Mouse (Mus musculus) lung, embryonic 16.5 days (tissue): ENCODE data around the gene Mfsd1. TPM values are rescaled to one million over a fixed set of nuclear protein-coding genes. Genes with fewer than 3 reads are reported as not detected.

Experiments
- ATAC-seq: fragments of 200-750 bp; cut with Nextera tagmentation; 2 replicates; pipeline ENCODE4 v1.8.0; 2017; ENCODE audit warnings: low read depth, mild to moderate bottlenecking, moderate library complexity
- H3K27ac ChIP-seq: fragments of 300-500 bp; sonication (generic); 2 replicates; pipeline ENCODE4 v1.5.1; 2014; ENCODE audit warnings: mild to moderate bottlenecking, control low read depth, low read length
- H3K27me3 ChIP-seq: fragments of 300-500 bp; sonication (generic); 2 replicates; pipeline ENCODE4 v1.6.1; 2014; ENCODE audit warnings: low read depth, low read length, mixed read lengths; ENCODE audit not compliant: control insufficient read depth, insufficient read depth
- H3K36me3 ChIP-seq: fragments of 300-500 bp; sonication (generic); 2 replicates; pipeline ENCODE4 v1.6.1; 2014; ENCODE audit warnings: low read length; ENCODE audit not compliant: control insufficient read depth, insufficient read depth
- H3K4me1 ChIP-seq: fragments of 300-500 bp; sonication (generic); replicated peaks from 2 replicates; pipeline ENCODE4 v1.6.1; 2014; ENCODE audit warnings: low read length, mixed read lengths; ENCODE audit not compliant: control insufficient read depth, insufficient read depth
- H3K4me2 ChIP-seq: fragments of 300-500 bp; sonication (generic); 2 replicates; pipeline ENCODE4 v1.6.1; 2014; ENCODE audit warnings: low read depth, low read length, control low read depth
- H3K4me3 ChIP-seq: fragments of 300-500 bp; sonication (generic); 2 replicates; pipeline ENCODE4 v1.5.1; 2014; ENCODE audit warnings: mild to moderate bottlenecking, low read length, control low read depth
- H3K9ac ChIP-seq: fragments of 300-500 bp; sonication (generic); 2 replicates; pipeline ENCODE4 v1.6.1; 2014; ENCODE audit warnings: low read length, control low read depth
- H3K9me3 ChIP-seq: fragments of 300-500 bp; sonication (generic); 2 replicates; pipeline ENCODE4 v1.6.1; 2016; ENCODE audit warnings: low read length; ENCODE audit not compliant: control insufficient read depth
- WGBS: fragments of 180-500 bp; shearing (Covaris S2); extraction: QIAGEN DNeasy Blood & Tissue Kit; methylation state at CpG from one replicate; pipeline ENCODE4 v1.1.7; 2014; 5-methylcytosine and 5-hydroxymethylcytosine counted together
- polyA plus RNA-seq: library from polyadenylated mRNA; unstranded; fragments of >200 nt; fragmentation: Nextera tagmentation; extraction: Ambion mirVana; gene quantifications from 2 replicates; pipeline ENCODE4 v1.2.1, GENCODE M21; 2015

The Mfsd1 gene
- polyA plus RNA-seq: 54.5 and 55.5 TPM in 2 replicates

DNA sequence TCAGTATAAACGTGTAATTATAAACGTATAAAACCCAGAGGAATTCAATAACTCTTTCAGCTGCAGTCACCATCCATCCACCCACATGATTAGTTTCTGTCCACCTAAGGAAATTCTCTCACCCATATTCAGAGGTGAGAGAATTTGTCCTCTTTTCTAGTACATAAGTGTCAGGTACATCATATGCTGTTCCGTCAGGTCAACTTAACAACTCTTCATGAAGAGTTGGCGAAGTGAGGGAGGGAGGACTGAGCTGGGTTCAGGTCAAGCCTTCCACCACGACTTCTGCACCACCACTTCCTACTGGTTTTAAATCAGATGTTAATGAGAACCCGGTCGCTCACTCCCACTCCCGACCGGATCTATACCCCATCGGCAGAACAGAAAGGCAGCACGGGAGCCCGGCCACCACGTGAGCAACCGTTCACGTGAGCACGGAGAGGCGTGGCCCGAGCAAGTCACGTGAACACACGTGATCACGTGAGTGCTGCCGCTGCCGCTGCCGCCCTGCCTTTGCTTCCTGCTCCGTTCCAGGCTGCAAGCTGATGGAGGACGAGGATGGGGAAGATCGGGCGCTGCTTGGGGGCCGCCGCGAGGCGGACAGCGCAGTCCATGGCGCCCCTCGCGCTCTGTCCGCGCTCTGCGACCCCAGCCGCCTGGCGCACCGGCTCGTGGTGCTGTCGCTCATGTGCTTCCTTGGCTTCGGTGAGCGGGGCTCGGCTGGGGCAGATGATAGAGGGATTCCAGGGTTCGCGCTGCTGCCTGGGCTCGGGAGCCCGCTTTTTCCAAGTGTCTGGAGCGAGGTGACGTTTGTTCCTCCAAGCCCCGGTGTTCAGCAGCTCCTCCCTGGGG, at the start of gene Mfsd1:
Gene Mfsd1 (plus strand): TSS at position 469 of the 852 bp plus-strand sequence.
- 4% methylated on average over 54 of the region's 54 CpGs for WGBS

DNA sequence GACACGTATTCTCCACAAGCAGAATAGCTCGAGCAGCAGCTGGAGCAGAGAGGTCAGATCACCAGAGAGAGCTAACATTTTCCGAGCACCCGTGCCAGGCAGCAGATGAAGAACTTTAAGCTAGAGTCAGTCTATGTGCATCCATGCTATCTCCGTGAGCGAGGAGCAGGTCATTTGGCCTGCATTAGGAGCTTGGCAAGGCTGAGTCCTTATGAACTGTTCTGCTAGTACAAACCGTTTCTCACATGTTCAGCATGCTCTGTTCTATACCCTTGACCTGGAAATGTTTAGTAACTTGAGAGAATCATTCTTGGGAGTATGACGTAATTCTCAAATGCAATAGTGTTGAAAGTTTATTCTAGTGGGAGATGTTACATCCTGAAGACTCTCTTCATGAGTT, 38.9 kb upstream of the Mfsd1 start:
- Histone ChIP-seq H3K36me3 (no peaks in the 10 kb centered on the region), H3K27ac (no peak overlapping the region), H3K4me2 (no peak overlapping the region), H3K4me3 (no peak overlapping the region), H3K9me3 (no peaks in the 10 kb centered on the region), H3K9ac (no peak overlapping the region), H3K4me1 (no peaks in the 10 kb centered on the region), H3K27me3 (no peaks in the 10 kb centered on the region)
- WGBS: 55% methylated on average over 8 of the region's 8 CpGs
- no peak for ATAC-seq

More for the DNA sequence above, at the start of gene Mfsd1:
- Histone ChIP-seq H3K27me3 (no peaks in the 10 kb centered on the region), H3K36me3 (no peaks in the 10 kb centered on the region), H3K4me3 (peak within 1 kb of the TSS; percentile 82), H3K27ac (peak within 1 kb of the TSS; percentile 34; the same call in 1 of the 2 replicates), H3K9me3 (no peaks in the 10 kb centered on the region), H3K4me1 (peaks cover 7% of the 10 kb centered on the region), H3K4me2 (peak within 1 kb of the TSS; percentile 68), H3K9ac (peak within 1 kb of the TSS; percentile 80)
- peak; percentile 94 for ATAC-seq

DNA sequence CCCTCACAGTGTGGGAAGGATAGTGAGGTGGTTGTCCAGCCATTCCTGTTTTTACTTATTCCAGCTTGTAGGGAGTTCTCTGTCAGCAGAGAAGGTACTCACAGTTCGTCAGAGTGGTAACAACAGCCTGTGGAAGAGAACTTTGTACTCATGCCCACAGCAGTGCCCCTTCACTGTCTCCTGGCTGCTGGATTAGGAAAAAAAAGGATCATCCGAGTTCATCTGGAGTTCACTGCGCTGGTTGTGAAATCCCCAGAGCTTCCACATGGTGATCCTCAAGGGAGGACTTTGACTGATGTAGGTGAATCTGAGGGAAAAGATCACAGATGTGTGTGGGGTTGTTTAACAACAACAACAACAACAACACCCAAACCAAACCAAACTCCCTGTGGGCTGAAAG, 31.3 kb upstream of the Mfsd1 start:
- Histone ChIP-seq H3K4me2 (no peak overlapping the region), H3K27me3 (no peaks in the 10 kb centered on the region), H3K4me3 (no peak overlapping the region), H3K4me1 (no peaks in the 10 kb centered on the region), H3K27ac (no peak overlapping the region), H3K9me3 (no peaks in the 10 kb centered on the region), H3K36me3 (no peaks in the 10 kb centered on the region), H3K9ac (no peak overlapping the region)
- no peak for ATAC-seq
- 48% methylated on average over 3 of the region's 3 CpGs for WGBS

DNA sequence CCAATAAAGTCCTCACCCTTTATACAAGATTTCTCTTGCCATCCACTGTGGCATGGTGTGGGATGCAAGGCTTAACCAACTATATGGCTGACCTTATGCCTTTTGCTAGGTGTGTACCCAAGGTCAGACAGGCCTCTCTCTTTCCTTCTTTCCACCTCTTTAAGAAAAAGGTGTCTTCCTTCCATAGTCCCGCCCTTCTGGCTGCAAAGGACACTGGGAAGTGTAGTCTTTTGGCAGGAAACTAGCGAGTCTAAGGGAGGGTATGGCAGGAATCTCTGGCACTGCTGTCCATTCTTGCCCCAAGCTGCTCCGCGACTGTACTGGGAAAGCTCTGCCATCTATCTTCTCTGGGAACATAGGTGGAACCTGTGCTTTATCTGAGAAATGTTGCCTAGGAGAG, 29.3 kb upstream of the Mfsd1 start:
- H3K27me3 ChIP-seq: no peaks in the 10 kb centered on the region
- H3K4me2 ChIP-seq: no peak overlapping the region
- H3K4me3 ChIP-seq: no peak overlapping the region
- H3K36me3 ChIP-seq: no peaks in the 10 kb centered on the region
- no peak overlapping the region for H3K9ac ChIP-seq
- no peak for ATAC-seq
- H3K9me3 ChIP-seq: no peaks in the 10 kb centered on the region
- 36% methylated on average over 4 of the region's 4 CpGs for WGBS
- peaks cover 2% of the 10 kb centered on the region; the same call in 1 of the 2 replicates for H3K4me1 ChIP-seq
- no peak overlapping the region for H3K27ac ChIP-seq

DNA sequence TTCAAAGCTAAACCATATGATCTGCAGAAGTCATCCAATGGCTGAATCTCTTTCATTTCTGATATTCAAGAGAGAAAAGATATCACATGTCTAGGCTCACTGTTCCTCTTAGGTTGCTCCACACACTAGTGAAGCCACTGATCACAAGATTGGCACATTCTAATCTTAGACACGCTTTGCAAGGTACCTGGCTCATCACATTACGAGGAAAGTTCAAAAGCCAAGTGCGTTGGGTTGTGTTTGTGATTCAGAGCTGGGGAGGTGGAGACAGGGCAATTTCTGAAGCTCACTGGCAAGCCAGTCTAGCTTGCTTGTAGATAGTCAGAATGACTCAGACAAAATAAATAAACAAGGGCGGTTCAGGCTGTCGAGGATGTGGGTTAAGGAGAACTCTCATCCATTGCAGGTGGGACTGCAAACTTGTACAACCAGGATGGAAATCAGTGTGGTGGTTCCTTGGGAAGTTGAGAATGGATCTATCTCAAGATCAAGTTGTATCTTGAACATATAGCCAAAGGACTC, 28.6 kb upstream of the Mfsd1 start:
- H3K36me3 ChIP-seq: no peaks in the 10 kb centered on the region
- H3K4me3 ChIP-seq: no peak overlapping the region
- H3K9me3 ChIP-seq: no peaks in the 10 kb centered on the region
- H3K27ac ChIP-seq: no peak overlapping the region
- H3K27me3 ChIP-seq: no peaks in the 10 kb centered on the region
- peaks cover 2% of the 10 kb centered on the region; the same call in 1 of the 2 replicates for H3K4me1 ChIP-seq
- H3K4me2 ChIP-seq: no peak overlapping the region
- 60% methylated on average over 5 of the region's 5 CpGs for WGBS
- no peak for ATAC-seq
- no peak overlapping the region for H3K9ac ChIP-seq

DNA sequence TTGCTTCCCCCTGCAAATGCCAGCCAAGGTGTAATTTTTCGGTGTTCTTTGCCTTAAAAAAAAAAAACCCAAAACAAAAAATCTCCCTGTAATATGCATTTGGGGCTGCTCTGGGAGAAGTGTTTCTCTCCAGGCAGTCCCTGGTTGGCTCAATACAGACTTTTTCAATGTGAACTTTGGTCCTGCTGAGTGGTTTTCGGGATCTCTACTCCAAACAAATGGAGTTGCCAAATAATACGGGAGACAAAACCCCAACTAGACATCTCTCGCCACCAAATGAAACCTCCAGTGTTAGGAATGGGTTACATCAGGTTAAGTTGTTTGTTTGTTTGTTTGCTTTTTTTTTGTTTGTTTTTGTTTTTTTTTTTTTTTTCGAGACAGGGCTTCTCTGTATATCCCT, 27.3 kb upstream of the Mfsd1 start:
- Histone ChIP-seq H3K36me3 (no peaks in the 10 kb centered on the region), H3K9me3 (no peaks in the 10 kb centered on the region), H3K4me2 (no peak overlapping the region), H3K4me3 (no peak overlapping the region), H3K9ac (no peak overlapping the region), H3K27ac (no peak overlapping the region), H3K27me3 (no peaks in the 10 kb centered on the region), H3K4me1 (peaks cover 2% of the 10 kb centered on the region; the same call in 1 of the 2 replicates)
- ATAC-seq: no peak
- 74% methylated on average over 5 of the region's 5 CpGs for WGBS

DNA sequence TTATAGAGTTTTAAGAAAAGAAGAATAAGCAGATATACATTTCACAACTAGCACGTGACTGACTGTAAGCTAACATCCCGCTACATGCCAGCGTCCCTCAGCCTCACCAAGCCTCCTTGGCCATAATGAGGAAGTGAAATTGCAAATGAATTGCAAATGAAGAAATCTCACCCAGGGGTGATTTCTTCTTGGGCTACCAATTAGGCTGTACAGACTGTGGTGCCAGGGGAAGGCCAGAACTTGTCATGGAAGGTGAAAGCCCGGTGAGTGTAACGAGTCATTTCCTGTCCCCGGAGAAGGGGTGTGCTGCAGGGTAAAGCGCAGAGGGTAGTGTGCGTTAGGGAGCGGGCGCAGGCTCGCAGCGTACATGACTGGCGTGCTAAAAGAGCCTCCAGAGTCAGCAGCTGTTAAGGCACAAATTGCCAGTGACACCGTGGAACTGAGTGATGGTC, 25.3 kb upstream of the Mfsd1 start:
- Histone ChIP-seq H3K27ac (no peak overlapping the region), H3K36me3 (no peaks in the 10 kb centered on the region), H3K4me2 (peak overlapping the region; percentile 46), H3K4me1 (peaks cover 2% of the 10 kb centered on the region; the same call in 1 of the 2 replicates), H3K27me3 (no peaks in the 10 kb centered on the region), H3K9me3 (no peaks in the 10 kb centered on the region), H3K9ac (no peak overlapping the region), H3K4me3 (peak overlapping the region; percentile 20)
- 39% methylated on average over 14 of the region's 14 CpGs for WGBS
- peak; percentile 34; the same call in 1 of the 2 replicates for ATAC-seq

DNA sequence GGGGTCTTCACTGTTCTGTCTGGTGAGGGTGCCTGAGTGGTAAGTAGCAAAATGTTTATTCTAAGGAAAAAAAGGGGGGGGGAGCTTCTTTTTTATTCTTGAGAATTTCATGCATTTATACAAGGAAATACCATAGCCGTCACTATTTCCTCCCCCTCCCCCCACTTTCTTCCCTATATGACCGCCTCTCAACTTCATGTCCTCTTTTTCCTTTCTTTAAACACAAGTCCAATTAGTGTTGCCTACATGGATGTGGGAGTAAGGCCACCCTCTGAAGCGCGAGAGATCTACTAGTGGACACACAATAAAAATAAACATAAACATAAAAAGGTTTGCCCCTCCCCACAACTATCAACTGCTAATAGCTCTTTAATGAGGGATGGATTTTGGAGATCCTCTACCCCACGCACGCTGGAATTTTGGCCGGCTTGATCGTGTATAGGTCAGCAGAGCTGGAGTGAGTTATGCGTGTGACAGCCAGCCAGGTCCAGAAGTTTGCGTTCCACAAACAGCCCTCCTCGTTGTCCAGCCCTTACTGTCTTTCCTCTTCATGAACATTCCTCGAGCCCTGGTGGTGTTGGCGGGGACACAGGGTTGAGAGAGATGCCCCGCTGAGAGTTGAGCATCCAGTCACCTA, 24.7 kb upstream of the Mfsd1 start:
- peak overlapping the region; percentile 46 for H3K4me2 ChIP-seq
- 59% methylated on average over 14 of the region's 14 CpGs for WGBS

DNA sequence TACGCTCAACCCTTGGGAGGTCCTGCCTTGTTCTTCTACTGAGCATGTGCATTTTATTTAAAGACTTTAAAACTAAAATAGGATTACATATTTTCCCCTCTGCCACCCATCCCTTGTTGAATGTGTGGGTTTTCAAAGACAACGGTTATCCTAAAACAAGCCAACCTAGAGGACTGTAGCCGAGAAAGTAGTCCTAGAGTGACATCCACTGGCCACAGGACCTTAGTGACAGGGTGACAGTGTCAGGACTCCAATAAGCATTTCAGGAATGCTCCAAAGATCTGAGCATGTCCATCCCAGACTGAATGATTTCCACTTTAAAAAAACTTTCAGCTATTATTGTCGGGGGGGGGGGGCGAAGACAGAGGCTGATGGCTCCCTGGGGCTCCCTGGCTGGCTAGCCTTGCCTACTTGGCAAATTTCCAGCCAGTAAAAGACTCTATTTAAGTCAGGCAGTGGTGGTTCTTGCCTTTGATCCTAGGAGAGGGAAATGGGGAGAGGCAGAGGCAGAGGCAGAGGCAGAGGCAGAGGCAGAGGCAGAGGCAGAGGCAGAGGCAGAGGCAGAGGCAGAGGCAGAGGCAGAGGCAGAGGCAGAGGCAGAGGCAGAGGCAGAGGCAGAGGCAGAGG, 17.7 kb upstream of the Mfsd1 start:
- Histone ChIP-seq H3K27me3 (no peaks in the 10 kb centered on the region), H3K4me2 (no peak overlapping the region), H3K27ac (no peak overlapping the region), H3K36me3 (no peaks in the 10 kb centered on the region), H3K4me1 (0 out of 2 replicates have a peak, but pooled peaks cover 2% of the 10 kb centered on the region), H3K4me3 (no peak overlapping the region), H3K9ac (no peak overlapping the region), H3K9me3 (no peaks in the 10 kb centered on the region)
- no peak for ATAC-seq
- WGBS: 40% methylated on average over 5 of the region's 5 CpGs

More for the DNA sequence above, 24.7 kb upstream of the Mfsd1 start:
- H3K4me1 ChIP-seq: peaks cover 2% of the 10 kb centered on the region; the same call in 1 of the 2 replicates
- no peaks in the 10 kb centered on the region for H3K36me3 ChIP-seq
- no peaks in the 10 kb centered on the region for H3K27me3 ChIP-seq
- no peaks in the 10 kb centered on the region for H3K9me3 ChIP-seq
- no peak overlapping the region for H3K9ac ChIP-seq
- no peak for ATAC-seq
- H3K27ac ChIP-seq: no peak overlapping the region
- no peak overlapping the region for H3K4me3 ChIP-seq
